Mouse (Mus musculus): ENCODE results near the gene Dbx1. TPM values are rescaled to one million over a fixed set of nuclear protein-coding genes. Genes with fewer than 3 reads are reported as not detected.

Dbx1 gene
- total and polyA plus RNA-seq, 3 experiments: not detected

- Histone ChIP-seq H3K4me3 (ENCODE audit: control insufficient read depth in 1 of 2, insufficient read depth in 1 of 2, low read depth in 2 of 2, low read length in 2 of 2) (no peak overlapping the region), H3K27ac (ENCODE audit: control insufficient read depth, low read depth, low read length) (no peak overlapping the region), H3K4me1 (ENCODE audit: control insufficient read depth in 1 of 2, insufficient read depth in 2 of 2, low read length in 2 of 2) (no peaks in the 10 kb centered on the region), H3K27me3 (ENCODE audit: control insufficient read depth in 1 of 2, insufficient read depth in 2 of 2, low read length in 2 of 2) (no peaks in the 10 kb centered on the region), H3K36me3 (ENCODE audit: control insufficient read depth in 1 of 2, insufficient read depth in 2 of 2, low read length in 2 of 2) (no peaks in the 10 kb centered on the region), H3K79me2 (ENCODE audit: control insufficient read depth, insufficient read depth, low read length, poor library complexity) (no peaks in the 10 kb centered on the region), H3K9me3 (replicated peaks; ENCODE audit: insufficient read depth, low read length) (no peaks in the 10 kb centered on the region), H3K9ac (ENCODE audit: control insufficient read depth, low read depth, low read length, poor library complexity, severe bottlenecking) (no peak overlapping the region)
- no peak for TF ChIP-seq MXI1 (IDR thresholded peaks at IDR 0.05; ENCODE audit: low read depth, low read length)
- TF ChIP-seq POLR2A (IDR thresholded peaks at IDR 0.05; ENCODE audit: control insufficient read depth in 1 of 2, insufficient read depth in 1 of 2, low read depth in 1 of 2, low read length in 2 of 2, poor library complexity in 1 of 2): no peak
- no peak for TF ChIP-seq ELF1 (IDR thresholded peaks at IDR 0.05; ENCODE audit: low read depth, low read length)
- no peak for TF ChIP-seq EP300 (IDR thresholded peaks at IDR 0.05; ENCODE audit: low read depth in 1 of 2, low read length in 2 of 2)
- TF ChIP-seq TCF12 (IDR thresholded peaks at IDR 0.05; ENCODE audit: low read depth, low read length): no peak
- no peak for TF ChIP-seq GATA1 (IDR thresholded peaks at IDR 0.05; ENCODE audit: low read depth, low read length)
- TF ChIP-seq MYB (IDR thresholded peaks at IDR 0.05; ENCODE audit: low read depth, low read length): no peak
- no peak for TF ChIP-seq GABPA (IDR thresholded peaks at IDR 0.05; ENCODE audit: low read depth, low read length)
- no peak for TF ChIP-seq NELFE (IDR thresholded peaks at IDR 0.05; ENCODE audit: low read depth, low read length)
- no peak for TF ChIP-seq ZC3H11A (IDR thresholded peaks at IDR 0.05; ENCODE audit: low read depth, low read length)
- no peak for TF ChIP-seq JUND (IDR thresholded peaks at IDR 0.05; ENCODE audit: low read depth, low read length)
- no peak for TF ChIP-seq KAT2A (conservative IDR thresholded peaks at IDR 0.05; ENCODE audit: low read depth, low read length)
- no peak for DNase-seq (ENCODE audit: low read depth, low spot score)
Observed at GRCm38 (mm10) chr7:49662492-49663026, 25.9 kb upstream of the Dbx1 start.

DNA sequence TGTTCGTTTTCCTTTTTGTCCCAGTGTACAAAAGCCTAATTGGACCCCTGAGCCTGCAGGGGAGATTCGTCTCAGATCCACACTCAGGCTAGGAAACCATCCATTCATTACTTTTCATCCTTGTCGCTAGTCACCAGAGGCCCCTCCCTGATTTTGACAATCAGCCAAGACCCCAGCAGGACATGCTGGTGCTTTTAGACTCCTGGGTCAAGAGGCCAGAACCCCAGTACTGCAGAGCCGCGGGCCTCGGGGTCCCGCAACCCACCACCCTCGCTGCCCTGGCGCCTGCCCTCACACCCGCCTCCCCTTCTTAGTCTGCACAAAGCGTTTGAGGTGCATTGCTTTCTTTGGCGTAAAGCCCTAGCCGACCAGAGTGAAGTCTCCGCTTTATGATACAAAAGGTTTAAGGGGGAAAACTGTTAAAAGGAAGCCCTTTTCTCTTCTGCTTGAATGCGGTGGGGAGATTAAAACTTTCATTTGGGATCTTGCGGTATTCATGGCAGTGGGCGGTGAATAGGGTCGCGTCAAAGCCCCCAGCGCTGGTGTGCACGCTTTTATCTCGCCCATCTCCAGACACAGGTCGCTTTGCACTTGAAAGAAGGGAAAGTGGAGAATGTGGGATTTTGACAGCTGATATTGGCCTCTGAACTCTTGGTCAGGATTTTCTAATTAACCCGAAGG lies 25.3 kb upstream of the Dbx1 start:
- no peaks in the 10 kb centered on the region for H3K4me1 ChIP-seq (ENCODE audit: control insufficient read depth in 1 of 2, insufficient read depth in 2 of 2, low read length in 2 of 2)
- no peaks in the 10 kb centered on the region for H3K36me3 ChIP-seq (ENCODE audit: control insufficient read depth in 1 of 2, insufficient read depth in 2 of 2, low read length in 2 of 2)
- H3K27me3 ChIP-seq (ENCODE audit: control insufficient read depth in 1 of 2, insufficient read depth in 2 of 2, low read length in 2 of 2): no peaks in the 10 kb centered on the region
- H3K79me2 ChIP-seq (ENCODE audit: control insufficient read depth, insufficient read depth, low read length, poor library complexity): no peaks in the 10 kb centered on the region
- DNase-seq (ENCODE audit: low read depth, low spot score): no peak
- TF ChIP-seq ETS1 (IDR thresholded peaks at IDR 0.05; ENCODE audit: low read depth, low read length) (no peak), CHD1 (IDR thresholded peaks at IDR 0.05; ENCODE audit: low read depth, low read length) (no peak), USF2 (IDR thresholded peaks at IDR 0.05; ENCODE audit: borderline replicate concordance in 1 of 2, insufficient read depth in 1 of 2, low read depth in 1 of 2, low read length in 2 of 2) (no peak), MYC (IDR thresholded peaks at IDR 0.05; ENCODE audit: low read depth, low read length) (no peak), MAX (IDR thresholded peaks at IDR 0.05; ENCODE audit: low read length) (no peak), MAFK (IDR thresholded peaks at IDR 0.05; ENCODE audit: borderline replicate concordance, low read depth, low read length) (no peak), SMC3 (IDR thresholded peaks at IDR 0.05; ENCODE audit: low read depth, low read length) (no peak), CTCF (IDR thresholded peaks at IDR 0.05 in 2 of 3, conservative IDR thresholded peaks at IDR 0.05 in 1 of 3; ENCODE audit: control insufficient read depth in 1 of 3, insufficient read depth in 1 of 3, low read depth in 2 of 3, low read length in 3 of 3, poor library complexity in 1 of 3, severe bottlenecking in 1 of 3) (no peak)
- H3K9ac ChIP-seq (ENCODE audit: control insufficient read depth, low read depth, low read length, poor library complexity, severe bottlenecking): no peak overlapping the region
- H3K9me3 ChIP-seq (replicated peaks; ENCODE audit: insufficient read depth, low read length): no peaks in the 10 kb centered on the region
- no peak overlapping the region for H3K4me3 ChIP-seq (ENCODE audit: control insufficient read depth in 1 of 2, insufficient read depth in 1 of 2, low read depth in 2 of 2, low read length in 2 of 2)
- H3K27ac ChIP-seq (ENCODE audit: control insufficient read depth, low read depth, low read length): no peak overlapping the region

Data from MEL (cell line).